Mouse (Mus musculus): ENCODE results near the gene Sncg.
"Not testable (repeated sequence)": the region's sequence is repeated elsewhere in the genome, so short reads cannot be mapped to it uniquely, and the experiment has no call there.

Sncg gene

DNA sequence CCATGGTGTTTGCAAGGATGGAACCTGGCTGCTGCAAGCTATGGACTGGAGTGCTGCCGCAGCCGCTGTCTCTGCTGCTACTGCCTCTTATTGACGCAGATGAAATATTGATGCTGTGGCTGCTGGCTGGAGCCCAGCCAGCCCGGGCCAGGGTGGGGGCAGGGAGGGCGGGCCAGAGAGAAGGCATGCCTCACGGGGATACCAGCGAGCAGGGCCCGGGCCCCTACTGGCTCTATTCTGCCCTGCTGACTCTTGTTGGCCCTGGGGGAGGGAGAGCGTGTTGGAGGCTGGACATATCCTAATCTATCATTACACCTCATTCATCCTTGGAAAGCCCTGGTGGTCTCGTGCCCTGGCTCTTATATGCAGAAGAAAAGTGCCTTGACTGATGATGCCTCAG is at the start of gene Sncg:
Sncg (minus strand) TSS at position 213 of the 400 bp plus-strand sequence.
- no peak for DNase-seq

DNA sequence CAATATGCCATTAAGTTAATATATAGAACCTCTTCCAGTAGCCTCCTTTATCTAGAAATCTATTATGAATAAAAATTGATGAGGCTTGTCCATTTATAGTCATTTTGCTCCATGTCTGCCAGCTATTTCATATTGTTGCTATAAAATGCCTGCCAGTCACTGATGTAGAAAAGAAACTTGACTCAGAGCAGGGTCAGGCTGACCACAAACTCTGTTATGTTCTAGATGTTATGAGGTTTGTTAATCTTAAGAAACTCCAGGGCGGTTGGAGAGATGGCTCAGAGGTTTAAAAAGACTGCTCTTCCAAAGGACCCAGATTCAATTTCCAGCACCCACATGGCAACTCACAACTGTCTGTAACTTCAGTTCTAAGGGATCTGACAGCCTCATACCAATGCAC is 46.5 kb upstream of the Sncg start:
- DNase-seq = no peak

GRCm38 (mm10) chr14:34417501-34417900 is 42.9 kb upstream of the Sncg start:
- DNase-seq = no peak

DNA sequence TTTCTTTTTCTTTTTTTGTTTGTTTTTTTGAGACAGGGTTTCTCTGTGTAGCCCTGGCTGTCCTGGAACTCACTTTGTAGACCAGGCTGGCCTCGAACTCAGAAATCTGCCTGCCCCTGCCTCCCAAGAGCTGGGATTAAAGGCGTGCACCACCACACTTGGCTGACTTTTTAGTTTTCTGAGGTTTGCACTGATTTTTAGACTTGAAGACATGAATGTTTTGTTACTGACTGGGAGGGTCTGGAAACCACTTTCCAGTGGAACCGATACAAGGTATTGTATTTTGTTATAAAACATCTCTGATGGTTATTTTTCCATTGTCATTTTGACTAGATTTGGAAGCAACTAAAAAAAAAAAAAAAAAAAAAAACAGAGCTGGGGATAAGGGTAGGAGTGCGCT is 42.4 kb upstream of the Sncg start:
- DNase-seq = not testable (repeated sequence)

DNA sequence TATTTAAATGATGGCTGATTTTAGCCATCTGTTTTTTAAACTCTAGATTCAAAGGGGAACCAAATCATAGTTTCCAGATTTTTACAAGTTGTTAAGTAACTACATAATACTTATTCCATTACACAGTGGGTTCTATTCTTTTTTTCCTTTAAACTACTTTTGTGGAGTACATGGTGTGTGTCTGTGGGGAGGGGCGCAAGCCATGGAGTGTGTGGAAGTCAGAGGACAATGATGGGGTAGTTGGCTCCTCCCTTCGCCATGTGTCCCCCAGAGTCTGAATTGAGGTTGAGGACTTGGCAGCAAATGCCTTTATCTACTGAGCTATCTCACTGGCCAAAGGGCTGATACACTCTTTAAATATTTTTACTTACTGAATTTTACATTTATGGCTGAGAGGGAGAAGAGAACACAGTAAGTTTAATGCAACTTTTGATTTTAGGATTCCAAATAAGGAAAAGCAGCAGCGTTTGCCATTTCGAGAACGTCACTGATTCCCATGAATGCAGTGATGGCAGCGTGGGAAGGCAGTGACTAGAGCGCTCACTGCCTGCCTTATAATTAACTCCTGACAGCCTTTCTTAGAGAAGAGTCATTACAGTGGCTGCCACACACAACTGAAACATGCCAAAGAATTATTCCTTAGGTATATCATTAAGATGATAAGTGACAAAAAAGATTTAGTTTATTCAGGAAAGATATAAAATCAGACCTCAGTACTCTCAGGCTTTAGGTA is 37.7 kb upstream of the Sncg start:
- no peak for DNase-seq

DNA sequence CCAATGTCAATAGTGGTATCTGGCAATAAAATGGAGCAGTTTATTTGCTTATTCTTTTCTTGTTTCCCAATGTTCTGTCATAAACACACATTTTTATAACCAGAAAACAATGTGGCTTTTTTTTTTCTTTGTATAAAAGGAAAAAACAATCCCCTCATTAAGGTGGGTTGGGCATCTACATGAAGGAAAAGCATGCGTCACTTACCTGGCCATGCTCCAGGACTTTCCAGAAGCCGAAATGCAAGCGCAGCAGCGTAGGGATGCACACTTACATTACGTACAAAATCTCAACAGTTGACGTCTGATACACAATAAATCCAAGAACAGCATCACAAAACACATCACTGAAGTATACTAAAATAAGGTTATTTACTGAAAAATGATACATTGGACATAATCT is 36.1 kb upstream of the Sncg start:
- no peak for DNase-seq

GRCm38 (mm10) chr14:34403424-34403823 is 28.8 kb upstream of the Sncg start:
- DNase-seq = no peak

DNA sequence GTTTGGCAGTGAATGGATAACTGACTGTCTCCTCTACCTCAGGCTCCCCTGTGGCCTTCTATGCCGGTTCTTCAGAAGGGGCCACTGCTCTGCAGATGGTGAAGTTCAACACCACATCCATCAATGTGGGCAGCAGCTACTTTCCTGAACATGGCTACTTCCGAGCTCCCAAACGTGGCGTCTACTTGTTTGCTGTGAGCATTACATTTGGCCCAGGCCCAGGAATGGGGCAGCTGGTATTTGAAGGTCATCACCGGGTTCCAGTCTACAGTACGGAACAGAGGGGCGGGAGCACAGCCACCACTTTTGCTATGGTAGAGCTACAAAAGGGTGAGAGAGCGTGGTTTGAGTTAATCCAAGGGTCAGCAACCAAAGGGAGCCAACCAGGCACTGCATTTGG is 28.3 kb upstream of the Sncg start:
- DNase-seq = no peak

- DNase-seq = peak; percentile 80 to 82
Observed at GRCm38 (mm10) chr14:34401135-34401534, 26.5 kb upstream of the Sncg start.

DNA sequence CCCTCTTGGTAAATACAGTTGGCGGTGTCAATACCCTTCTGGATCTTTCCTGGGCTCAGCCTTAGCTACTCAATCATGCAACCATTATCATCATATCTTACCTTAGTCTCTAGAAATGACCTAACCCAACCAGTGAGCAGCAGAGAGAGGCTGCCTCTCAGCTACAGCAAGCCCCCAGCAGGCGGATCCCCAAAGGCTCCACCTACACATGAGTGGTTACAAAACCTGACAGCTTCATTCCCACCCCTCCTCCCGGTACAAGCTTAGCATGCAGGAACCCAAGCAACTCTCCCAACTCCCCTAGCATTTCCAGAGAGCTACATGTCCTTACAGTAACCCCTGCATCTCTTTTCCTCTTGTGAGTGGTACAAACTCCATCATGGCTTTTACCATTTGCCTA is 25.4 kb upstream of the Sncg start:
- DNase-seq = no peak

DNA sequence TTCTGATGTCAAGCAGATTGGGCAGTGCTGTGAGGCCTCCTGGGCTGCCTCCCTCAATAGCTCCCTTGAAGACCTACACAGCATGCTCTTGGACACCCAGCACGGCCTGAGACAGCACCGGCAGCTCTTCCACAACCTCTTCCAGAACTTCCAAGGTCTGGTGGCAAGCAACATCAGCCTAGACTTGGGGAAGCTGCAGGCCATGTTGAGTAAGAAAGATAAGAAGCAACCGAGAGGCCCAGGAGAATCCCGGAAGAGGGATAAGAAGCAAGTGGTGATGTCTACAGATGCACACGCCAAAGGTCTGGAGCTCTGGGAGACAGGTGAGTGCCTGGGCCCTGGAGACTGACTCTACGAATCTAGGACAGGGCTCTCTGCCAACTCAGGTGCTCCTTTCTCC is 24.7 kb upstream of the Sncg start:
- no peak for DNase-seq

GRCm38 (mm10) chr14:34398901-34399300 is 24.3 kb upstream of the Sncg start:
- no peak for DNase-seq

DNA sequence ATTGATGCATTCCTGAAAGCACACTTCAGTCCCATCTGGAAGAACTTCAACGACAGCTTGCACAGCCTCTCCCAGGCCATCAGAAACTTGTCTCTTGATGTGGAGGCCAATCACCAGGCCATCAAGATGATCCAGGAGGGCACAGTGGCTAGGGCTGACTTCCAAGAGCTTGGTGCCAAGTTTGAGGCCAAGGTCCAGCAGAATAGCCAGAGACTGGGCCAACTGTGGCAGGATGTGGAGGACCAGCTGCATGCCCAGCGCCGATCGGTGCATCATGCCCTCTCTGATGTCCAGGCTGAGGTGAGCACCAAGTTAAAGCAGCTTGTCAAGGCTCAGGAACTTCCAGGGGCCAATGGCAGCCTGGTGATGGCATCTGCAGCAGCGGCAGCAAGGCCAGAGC is 23.3 kb upstream of the Sncg start:
- no peak for DNase-seq

GRCm38 (mm10) chr14:34393295-34393694 is 18.7 kb upstream of the Sncg start:
- DNase-seq = no peak

GRCm38 (mm10) chr14:34382921-34383704 is 8.5 kb upstream of the Sncg start:
- no peak for DNase-seq

DNA sequence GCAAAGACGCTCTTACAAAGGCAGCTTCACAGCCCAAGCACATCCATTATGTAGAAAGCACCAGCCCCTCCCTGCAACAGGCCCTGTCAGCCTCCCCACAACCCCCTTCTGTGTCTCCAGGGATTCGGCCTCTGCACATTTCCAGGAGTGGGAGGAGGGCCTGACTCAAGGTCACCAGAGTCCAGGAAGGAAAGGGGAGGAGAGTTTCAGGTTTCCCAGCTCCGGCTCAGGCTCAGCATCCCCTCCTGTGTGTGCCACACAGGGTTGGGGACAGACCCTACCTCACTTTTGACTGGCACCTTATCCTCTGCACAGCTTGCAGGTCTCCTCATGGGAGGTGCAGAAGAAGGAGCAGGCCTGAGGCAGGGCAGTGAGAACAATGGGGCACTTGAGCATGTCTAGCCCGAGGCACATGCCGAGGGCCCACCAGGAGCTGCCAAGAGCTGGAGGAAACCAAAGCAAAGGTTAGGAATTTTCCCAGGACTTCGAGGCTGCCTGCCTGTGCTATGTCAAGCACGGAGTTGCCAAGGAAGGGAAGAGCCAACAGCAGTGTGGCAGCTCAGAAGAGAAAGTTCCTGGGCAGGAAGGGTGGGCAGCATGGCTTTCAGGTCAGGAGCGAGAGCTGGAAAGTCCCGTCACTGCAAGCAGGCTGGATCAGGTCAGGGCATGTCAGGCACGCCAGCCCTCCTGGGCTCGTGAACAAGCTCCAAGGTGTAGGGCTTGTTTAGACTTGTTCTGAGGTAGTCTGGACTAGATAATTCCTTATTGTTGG is 4.2 kb upstream of the Sncg start:
- no peak for DNase-seq

DNA sequence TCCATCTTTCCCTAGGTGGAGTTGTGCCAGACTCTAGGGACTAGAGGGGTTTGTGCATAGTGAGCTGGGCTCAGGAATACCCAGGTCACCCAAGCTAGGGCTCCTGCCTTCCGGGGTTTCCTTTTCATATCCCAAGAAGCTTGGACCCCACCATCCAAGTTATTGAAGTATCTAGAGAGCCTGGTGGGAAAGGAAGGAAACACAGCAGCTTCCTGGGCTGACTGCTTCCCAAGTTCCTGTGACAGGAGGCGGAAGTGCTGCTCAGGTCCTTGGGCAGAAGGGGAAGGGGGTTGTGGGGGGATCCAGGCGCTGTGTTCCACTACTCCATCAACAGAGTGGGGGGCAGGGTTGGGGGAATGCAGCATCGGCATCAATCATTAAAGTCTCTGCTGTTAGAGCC is 2.5 kb upstream of the Sncg start:
- DNase-seq = no peak

DNA sequence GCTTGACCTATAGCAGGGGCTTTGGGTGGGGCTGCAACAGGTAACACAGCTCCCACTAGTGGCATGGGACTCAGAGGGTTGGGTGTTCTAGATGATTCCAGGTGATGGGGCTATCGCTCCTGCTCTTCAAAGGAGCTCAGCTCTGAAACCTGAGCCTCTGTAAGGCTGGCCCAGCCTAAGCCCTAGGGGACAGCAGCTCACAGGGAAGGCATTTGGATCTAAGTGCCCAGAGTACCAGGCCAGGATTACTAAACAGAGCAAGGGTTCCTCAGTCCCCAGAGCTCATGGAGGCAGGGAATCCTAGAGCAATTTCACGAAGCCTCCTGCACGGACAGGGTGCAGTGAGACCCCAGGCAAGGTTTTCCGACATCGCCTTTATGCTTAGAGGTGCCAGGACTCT is 1.4 kb upstream of the Sncg start:
- no peak for DNase-seq

DNA sequence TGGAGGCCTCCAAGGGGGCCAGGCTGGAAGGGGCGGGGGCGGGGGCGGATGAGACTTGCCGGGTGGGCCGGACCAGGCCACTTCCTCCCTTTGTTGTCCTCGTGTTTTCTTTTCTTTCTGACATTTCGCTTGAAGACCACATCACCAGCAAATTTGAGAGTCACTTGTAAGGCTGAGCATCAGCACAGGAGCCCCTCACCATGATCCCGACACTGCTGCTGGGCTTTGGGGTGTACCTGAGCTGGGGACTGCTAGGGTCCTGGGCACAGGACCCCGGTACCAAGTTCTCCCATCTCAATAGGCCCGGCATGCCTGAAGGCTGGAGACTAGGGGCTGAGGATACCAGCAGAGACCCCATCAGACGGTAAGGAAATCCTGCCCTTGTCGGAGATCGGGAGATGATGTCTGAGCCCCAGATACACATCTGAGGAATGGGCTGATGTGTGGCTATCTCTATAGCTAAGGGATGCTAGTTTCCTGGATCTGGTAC is 871 bp upstream of the Sncg start, which contains the start of gene Mmrn2:
Mmrn2 (plus strand) TSS at position 51 of the 490 bp plus-strand sequence.
- no peak for DNase-seq

- no peak for DNase-seq
Observed at GRCm38 (mm10) chr14:34373581-34373980, 1.0 kb downstream of the Sncg start.

GRCm38 (mm10) chr14:34372646-34373045 is 1.9 kb downstream of the Sncg start:
- DNase-seq = peak in 1 of 2 experiments; percentile 13

DNA sequence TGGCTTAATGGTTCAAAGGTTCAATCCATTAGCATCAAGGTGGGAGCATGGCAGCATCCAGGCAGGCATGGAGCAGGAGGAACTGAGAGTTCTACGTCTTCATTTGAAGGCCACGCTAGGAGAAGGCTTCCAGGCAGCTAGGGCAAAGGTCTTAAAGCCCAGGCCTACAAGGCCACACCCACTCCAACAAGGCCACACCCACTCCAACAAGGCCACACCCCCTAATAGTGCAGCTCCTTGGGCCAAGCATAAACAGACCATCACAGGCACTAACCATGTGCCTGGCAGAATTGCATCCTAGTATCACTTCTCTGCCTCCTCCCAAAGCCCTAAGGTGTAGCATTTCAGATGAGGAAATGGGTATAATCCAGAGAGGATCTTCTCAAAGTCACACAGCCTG is 2.8 kb downstream of the Sncg start:
- no peak for DNase-seq

DNA sequence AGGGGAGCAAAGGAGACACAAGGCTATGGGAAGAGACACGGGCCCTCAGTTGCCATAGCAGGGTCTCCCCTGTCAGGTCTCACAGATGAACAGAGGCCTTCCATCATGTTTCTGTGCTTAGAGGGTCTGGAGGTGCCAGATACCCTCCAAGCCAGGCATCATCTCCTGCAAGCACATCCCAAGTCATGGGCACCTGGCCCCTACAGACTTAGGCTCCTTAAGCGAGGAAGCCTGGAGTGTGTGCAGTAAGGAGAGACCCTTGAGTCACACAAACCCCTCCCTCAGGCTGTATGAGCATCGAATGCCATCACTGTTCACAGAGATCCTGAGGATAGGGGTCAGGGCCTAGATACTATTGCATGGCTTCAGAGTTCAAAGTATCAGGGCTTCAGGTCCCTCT is 3.7 kb downstream of the Sncg start:
- DNase-seq = no peak
